Mouse (Mus musculus) gastrocnemius, postnatal 14 days (tissue): ENCODE measurements around the gene Csn1s2a. TPM values are rescaled to one million over a fixed set of nuclear protein-coding genes. Genes with fewer than 3 reads are reported as not detected.
"Not testable (repeated sequence)": the region's sequence is repeated elsewhere in the genome, so short reads cannot be mapped to it uniquely, and the experiment has no call there.

ENCODE experiments used
- DNase-seq: peaks from one replicate; pipeline ENCODE4 v3.0.0; 2021; ENCODE audit warnings: mixed read lengths
- intact Hi-C: fragments of 180-260 bp; cut with DNase I; formaldehyde crosslinking; loops from one replicate; pipeline ENCODE4 v1.15.1; 2025; ENCODE audit warnings: low total_unique reads
- long read RNA-seq, 2 experiments: library from polyadenylated mRNA; stranded (forward); transcript quantifications; one replicate each; pipeline ENCODE4 v2.0.0; 2021
- total RNA-seq, 2 experiments: library from RNA; stranded (reverse); gene quantifications; 2 replicates each; pipeline ENCODE4 v1.2.3; 2021

Csn1s2a gene
- total RNA-seq = not detected
- long read RNA-seq, experiment 1 = 0 reads
- long read RNA-seq, experiment 2 = 0 reads

DNA sequence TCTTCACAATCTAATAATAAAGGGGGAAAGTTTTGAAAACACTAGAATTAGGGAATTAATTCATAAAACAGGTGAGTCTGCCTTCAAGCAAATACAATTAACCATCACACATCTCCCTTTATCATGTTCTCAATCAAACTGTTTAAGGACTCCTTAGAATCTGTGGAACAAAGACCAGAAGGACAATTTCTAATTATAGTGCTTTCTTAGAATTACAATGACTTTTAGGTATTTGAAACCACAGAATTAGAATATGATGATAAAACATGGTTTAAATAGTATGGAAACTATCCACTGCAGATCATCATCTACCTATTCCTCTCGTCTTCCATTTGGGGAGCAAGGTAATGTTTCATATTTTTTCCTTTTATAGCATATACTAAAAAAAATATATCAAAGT lies at the start of gene Csn1s2a:
TSS of gene Csn1s2a (plus strand) at position 301 of the 400 bp plus-strand sequence.
- intact Hi-C loops = no loop called here
- DNase-seq = no peak

DNA sequence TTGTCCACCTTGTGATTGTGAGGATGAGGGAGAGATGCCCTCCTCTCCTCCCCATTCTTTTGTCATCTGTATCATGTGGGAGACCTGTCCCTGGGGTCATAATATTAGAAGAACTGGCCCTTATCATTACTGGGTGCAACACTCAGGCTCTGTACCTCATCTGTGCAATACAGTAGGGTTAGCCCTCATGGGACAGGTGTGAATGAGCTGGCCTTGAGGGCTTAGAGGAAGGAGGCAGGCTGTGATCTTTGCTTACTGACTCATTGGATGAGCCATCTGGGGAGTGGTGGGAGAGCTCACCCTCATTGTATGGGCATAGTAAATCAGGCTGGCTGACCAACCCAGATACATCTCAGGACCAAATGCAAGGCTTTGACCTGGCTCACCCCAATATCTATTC lies 39.5 kb upstream of the Csn1s2a start:
- intact Hi-C loops = no loop called here
- no peak for DNase-seq

DNA sequence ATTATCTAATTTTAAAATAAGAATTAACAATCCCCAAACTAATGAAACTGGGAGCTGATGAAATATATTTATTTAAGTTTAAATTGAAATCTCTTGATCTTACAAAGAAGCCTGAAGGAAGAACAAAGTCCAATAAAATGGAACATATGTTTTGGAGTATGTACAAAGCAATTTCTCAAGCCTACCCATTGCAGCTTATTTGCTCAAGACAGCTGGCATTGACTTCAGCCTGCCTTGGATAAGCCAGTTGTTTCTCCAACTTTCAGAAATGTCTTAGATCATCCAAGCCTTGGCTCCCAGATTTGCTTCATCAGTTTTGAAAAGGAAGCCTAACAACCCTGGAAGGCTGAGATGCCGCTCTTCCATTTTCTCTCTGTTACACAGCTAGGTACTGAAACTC lies 20.9 kb upstream of the Csn1s2a start:
- intact Hi-C loops = no loop called here
- no peak for DNase-seq

DNA sequence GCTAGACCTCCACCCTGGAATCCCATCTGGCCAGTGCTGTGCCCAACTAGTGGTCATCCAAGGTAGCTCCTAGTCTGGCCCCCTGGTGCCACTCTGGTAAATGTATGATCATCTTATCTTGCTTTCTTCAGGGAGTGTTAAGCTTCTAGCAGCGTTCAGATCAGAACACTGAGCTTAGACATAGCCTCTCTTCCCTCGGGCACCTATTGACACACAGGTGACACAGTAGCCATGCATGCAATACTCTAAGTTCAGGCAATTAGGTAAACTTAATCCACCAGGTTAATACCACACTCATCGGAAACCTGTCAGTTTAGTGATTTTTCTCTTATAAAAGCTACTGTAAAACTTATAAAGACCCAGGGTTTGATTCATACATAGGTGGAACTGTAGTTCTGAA lies 9.8 kb upstream of the Csn1s2a start:
- no peak for DNase-seq
- intact Hi-C loops = no loop called here

DNA sequence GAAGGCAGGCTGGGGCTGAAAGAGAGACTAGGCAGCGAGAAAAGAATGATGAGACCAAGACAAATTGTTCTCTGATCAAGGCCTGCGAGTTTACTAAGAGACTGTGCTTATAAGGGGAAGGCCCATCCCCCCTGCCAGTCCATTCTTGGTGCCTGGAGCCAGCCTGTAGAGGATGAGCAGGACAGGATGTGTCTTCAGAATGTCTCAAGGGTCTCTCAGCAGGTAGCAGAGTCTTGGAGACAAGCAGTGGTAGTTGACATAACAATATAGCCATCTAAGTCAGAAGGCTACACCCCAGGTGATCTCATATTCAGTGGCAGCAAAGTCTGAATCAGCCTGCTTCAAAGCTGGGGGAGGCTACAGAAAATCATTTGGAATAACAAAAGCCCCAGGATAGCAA lies 2.2 kb upstream of the Csn1s2a start:
- intact Hi-C loops, DNase-seq: not testable (repeated sequence)

DNA sequence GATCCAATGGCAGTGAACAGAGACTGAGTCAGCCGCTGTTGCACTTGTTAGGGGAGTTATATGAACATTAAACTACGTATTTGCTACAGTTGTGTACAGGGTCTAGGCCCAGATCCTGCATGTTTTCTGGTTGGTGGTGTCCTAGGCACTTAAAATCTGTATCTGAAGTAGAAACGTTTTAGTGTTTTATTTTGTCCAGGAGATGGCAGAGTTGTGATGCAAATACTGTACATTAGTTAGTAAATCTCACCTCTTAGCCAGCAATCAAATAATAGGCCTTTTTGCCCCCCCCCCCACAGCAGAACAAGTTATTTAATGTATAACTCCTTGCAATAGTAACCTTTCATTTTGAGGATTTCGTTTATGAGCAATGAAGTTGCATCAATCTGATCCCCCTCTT lies 8.4 kb downstream of the Csn1s2a start:
- intact Hi-C loops = no loop called here
- no peak for DNase-seq

DNA sequence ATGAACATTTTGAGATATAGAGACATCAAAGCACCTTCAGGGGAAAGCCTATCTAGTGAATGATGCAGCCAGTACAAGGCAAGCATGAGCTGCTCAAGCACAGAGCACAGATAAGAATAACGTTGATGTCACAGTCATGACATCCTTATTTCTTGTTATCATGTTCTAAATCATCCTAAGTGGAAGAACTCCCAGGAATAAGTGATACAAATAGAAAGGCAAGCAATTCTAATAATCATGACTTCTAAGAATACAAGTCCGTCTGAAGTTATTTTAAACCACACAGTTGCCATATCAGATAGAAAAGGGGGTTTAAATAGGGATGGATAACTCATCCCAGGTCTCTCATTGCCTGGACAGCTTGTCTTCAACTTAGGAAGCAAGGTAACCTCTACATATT lies 33.4 kb downstream of the Csn1s2a start, which contains the start of gene Csn1s2b:
TSS of gene Csn1s2b (plus strand) at position 301 of the 400 bp plus-strand sequence.
- DNase-seq = no peak
- intact Hi-C loops = no loop called here

DNA sequence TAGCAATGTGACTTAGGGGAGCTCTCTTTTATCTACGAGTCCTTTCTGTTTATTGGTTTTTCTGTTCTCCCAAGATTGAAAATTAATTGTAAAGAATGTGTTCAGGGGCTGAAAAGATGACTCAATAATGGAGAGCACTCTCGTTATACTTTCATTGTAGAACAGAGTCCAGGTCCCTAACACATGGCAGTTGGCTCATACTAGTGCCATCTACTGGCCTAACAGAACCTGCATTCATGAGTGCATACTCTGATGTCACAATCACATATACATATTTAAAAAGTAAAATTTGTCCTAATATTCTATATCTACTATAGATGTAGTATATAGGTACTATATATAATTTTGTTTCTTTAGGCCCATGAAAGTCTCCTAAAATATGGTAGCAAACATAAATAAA lies 34.9 kb downstream of the Csn1s2a start:
- intact Hi-C loops = no loop called here
- no peak for DNase-seq

DNA sequence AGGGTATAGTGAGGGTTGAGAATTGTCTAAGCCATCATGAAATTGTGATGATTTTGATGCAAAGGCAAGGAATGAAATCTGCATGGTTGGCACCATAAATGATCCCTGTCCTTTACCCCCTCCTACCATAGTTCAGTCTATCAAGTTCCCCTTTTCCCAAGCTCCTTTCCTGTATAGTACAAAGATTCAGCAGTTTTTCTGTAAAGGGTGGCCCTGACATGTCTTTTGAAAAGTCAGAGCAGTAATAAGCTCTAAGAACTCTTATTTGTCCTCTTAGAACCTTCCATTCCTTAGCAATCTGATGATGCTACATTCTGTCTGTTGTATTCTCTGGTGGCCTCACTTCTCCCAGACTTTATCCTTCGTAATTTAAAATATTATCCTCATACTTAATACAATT lies 51.0 kb downstream of the Csn1s2a start, which contains the start of gene Prr27:
TSS of gene Prr27 (plus strand) at position 301 of the 400 bp plus-strand sequence.
- DNase-seq = no peak
- intact Hi-C loops = no loop called here

Other genes with a start within 250 kb of the Csn1s2a start
- not detected for gene Sult1b1, start 236.4 kb upstream of the Csn1s2a start, total RNA-seq
- gene Sult1d1, start 205.5 kb upstream of the Csn1s2a start, total RNA-seq = not detected
- gene Sult1e1, start 183.0 kb upstream of the Csn1s2a start, total RNA-seq = not detected
- gene Csn1s1, start 108.4 kb upstream of the Csn1s2a start, total RNA-seq = not detected
- not detected for gene Csn2, start 74.9 kb upstream of the Csn1s2a start, total RNA-seq
- gene Csn1s2b, start 33.5 kb downstream of the Csn1s2a start, total RNA-seq = not detected
- gene Prr27, start 51.1 kb downstream of the Csn1s2a start, total RNA-seq = not detected
- gene Odam, start 110.5 kb downstream of the Csn1s2a start, total RNA-seq = not detected
- gene Csn3, start 151.0 kb downstream of the Csn1s2a start, total RNA-seq = not detected
- gene 2310003L06Rik, start 194.9 kb downstream of the Csn1s2a start, total RNA-seq = not detected
- gene Gm28434, start 194.9 kb downstream of the Csn1s2a start, total RNA-seq = not detected
- gene Cabs1, start 204.9 kb downstream of the Csn1s2a start, total RNA-seq = not detected
- gene Smr3a, start 228.0 kb downstream of the Csn1s2a start, total RNA-seq = not detected